Mouse (Mus musculus): ENCODE results near the gene Gal3st2. TPM values are rescaled to one million over a fixed set of nuclear protein-coding genes. Genes with fewer than 3 reads are reported as not detected.
"Not testable (repeated sequence)": the region's sequence is repeated elsewhere in the genome, so short reads cannot be mapped to it uniquely, and the experiment has no call there.

Gal3st2 gene
- total RNA-seq, 2 experiments from 2014 or later: not detected

- H3K27ac ChIP-seq; DNase-seq; intact Hi-C loops (cut with DNase I); H3K4me3 ChIP-seq: not testable (repeated sequence)
These were observed 50.8 kb downstream of the Gal3st2 start for GRCm38 (mm10) chr1:93911877-93912276.

GRCm38 (mm10) chr1:93917160-93917559, 56.1 kb downstream of the Gal3st2 start:
- H3K4me3 ChIP-seq; H3K27ac ChIP-seq; DNase-seq; intact Hi-C loops (cut with DNase I): not testable (repeated sequence)

GRCm38 (mm10) chr1:93918011-93918410, 56.9 kb downstream of the Gal3st2 start, which contains the start of gene Gal3st2b:
Gal3st2b (plus strand) TSS chr1:93918311.
- H3K4me3 ChIP-seq; intact Hi-C loops (cut with DNase I); H3K27ac ChIP-seq; DNase-seq: not testable (repeated sequence)

- H3K27ac ChIP-seq; H3K4me3 ChIP-seq; intact Hi-C loops (cut with DNase I); DNase-seq: not testable (repeated sequence)
These were observed 57.7 kb downstream of the Gal3st2 start for GRCm38 (mm10) chr1:93918775-93919174.

GRCm38 (mm10) chr1:93919321-93919720, 58.2 kb downstream of the Gal3st2 start:
- H3K27ac ChIP-seq; H3K4me3 ChIP-seq; intact Hi-C loops (cut with DNase I); DNase-seq: not testable (repeated sequence)

- H3K27ac ChIP-seq, H3K4me3 ChIP-seq, DNase-seq: not testable (repeated sequence)
- intact Hi-C loops (cut with DNase I): loop anchor here (10.0 kb wide), 1 partner anchor 68 kb away; no protein-coding TSS in a partner anchor
These were observed 61.5 kb downstream of the Gal3st2 start for GRCm38 (mm10) chr1:93922609-93923008.

- H3K27ac ChIP-seq, DNase-seq, H3K4me3 ChIP-seq: not testable (repeated sequence)
- intact Hi-C loops (cut with DNase I): loop anchor here (10.0 kb wide), 1 partner anchor 68 kb away; no protein-coding TSS in a partner anchor
These were observed 62.0 kb downstream of the Gal3st2 start for GRCm38 (mm10) chr1:93923098-93923497.

Other genes with a start within 250 kb of the Gal3st2 start
- 10 to 100 TPM; 90.1 to 90.5 TPM for gene Stk25, start 202.6 kb upstream of the Gal3st2 start, total RNA-seq (2021)
- 1 to 10 TPM in 1 of 2 experiments, under 1 TPM in 1; 0.59 to 1.1 TPM for gene Bok, start 175.6 kb upstream of the Gal3st2 start, total RNA-seq (2021)
- 10 to 100 TPM; 24.0 to 31.3 TPM for gene Atg4b, start 109.8 kb upstream of the Gal3st2 start, total RNA-seq (2021)
- gene Thap4, start 106.4 kb upstream of the Gal3st2 start, total RNA-seq (2021): 10 to 100 TPM; 70.0 to 94.1 TPM
- gene Dtymk, start 59.4 kb upstream of the Gal3st2 start, total RNA-seq (2021): 10 to 100 TPM; 14.1 to 18.6 TPM
- 1 to 10 TPM; 3.6 to 5.8 TPM for gene Ing5, start 57.3 kb upstream of the Gal3st2 start, total RNA-seq (2021)
- gene D2hgdh, start 36.4 kb upstream of the Gal3st2 start, total RNA-seq (2021): 10 to 100 TPM; 21.7 to 22.9 TPM
- under 1 TPM; 0.08 to 0.15 TPM for gene Gal3st2b, start 57.0 kb downstream of the Gal3st2 start, total RNA-seq (2021)
- under 1 TPM; 0.03 to 0.06 TPM for gene Gal3st2c, start 129.2 kb downstream of the Gal3st2 start, total RNA-seq (2021)
- not detected for gene Neu4, start 159.1 kb downstream of the Gal3st2 start, total RNA-seq (2021)
- not detected for gene Pdcd1, start 191.2 kb downstream of the Gal3st2 start, total RNA-seq (2021)

All from gastrocnemius, adult 2 months (tissue).